Mouse (Mus musculus) myocyte (in vitro differentiated cells): ENCODE measurements around the gene Megf6.

Source experiments
- E2F4 ChIP-seq: IDR thresholded peaks from one replicate; pipeline ENCODE4 v1.6.1; 2011; ENCODE audit warnings: mild to moderate bottlenecking, control low read depth, moderate library complexity; ENCODE audit not compliant: insufficient read depth
- MAX ChIP-seq: IDR thresholded peaks from one replicate; pipeline ENCODE4 v1.6.1; 2011; ENCODE audit warnings: low read depth, mild to moderate bottlenecking, control low read depth
- MYOD1 ChIP-seq, 3 experiments: IDR thresholded peaks; one replicate each; pipeline ENCODE4 v1.6.1; 2011; ENCODE audit warnings: control low read depth in 2 of 3, low read depth in 2 of 3, mild to moderate bottlenecking in 2 of 3, moderate library complexity in 1 of 3; ENCODE audit not compliant: insufficient read length in 2 of 3, control insufficient read depth in 1 of 3
- MYOG ChIP-seq, 3 experiments: IDR thresholded peaks; one replicate each; pipeline ENCODE4 v1.6.1; 2011; ENCODE audit warnings: control low read depth in 2 of 3, low read depth in 2 of 3, mild to moderate bottlenecking in 2 of 3; ENCODE audit not compliant: insufficient read length in 2 of 3, control insufficient read depth in 1 of 3, insufficient read depth in 1 of 3
- POLR2A ChIP-seq: IDR thresholded peaks from one replicate; pipeline ENCODE4 v1.6.1; 2011; ENCODE audit warnings: low read depth, mild to moderate bottlenecking, control low read depth, moderate library complexity; ENCODE audit not compliant: insufficient read length
- POLR2AphosphoS2 ChIP-seq: IDR thresholded peaks from one replicate; pipeline ENCODE4 v1.6.1; 2011; ENCODE audit warnings: low read depth, control low read depth; ENCODE audit not compliant: insufficient read length
- REST ChIP-seq: IDR thresholded peaks from one replicate; pipeline ENCODE4 v1.6.1; 2011; ENCODE audit warnings: mild to moderate bottlenecking, control low read depth, moderate library complexity; ENCODE audit not compliant: insufficient read depth, insufficient read length
- TCF12 ChIP-seq: IDR thresholded peaks from one replicate; pipeline ENCODE4 v1.6.1; 2011; ENCODE audit warnings: mild to moderate bottlenecking, control low read depth; ENCODE audit not compliant: poor library complexity, insufficient read depth, severe bottlenecking
- USF1 ChIP-seq: IDR thresholded peaks from one replicate; pipeline ENCODE4 v1.6.1; 2011; ENCODE audit warnings: low read depth, mild to moderate bottlenecking, control low read depth, moderate library complexity

DNA sequence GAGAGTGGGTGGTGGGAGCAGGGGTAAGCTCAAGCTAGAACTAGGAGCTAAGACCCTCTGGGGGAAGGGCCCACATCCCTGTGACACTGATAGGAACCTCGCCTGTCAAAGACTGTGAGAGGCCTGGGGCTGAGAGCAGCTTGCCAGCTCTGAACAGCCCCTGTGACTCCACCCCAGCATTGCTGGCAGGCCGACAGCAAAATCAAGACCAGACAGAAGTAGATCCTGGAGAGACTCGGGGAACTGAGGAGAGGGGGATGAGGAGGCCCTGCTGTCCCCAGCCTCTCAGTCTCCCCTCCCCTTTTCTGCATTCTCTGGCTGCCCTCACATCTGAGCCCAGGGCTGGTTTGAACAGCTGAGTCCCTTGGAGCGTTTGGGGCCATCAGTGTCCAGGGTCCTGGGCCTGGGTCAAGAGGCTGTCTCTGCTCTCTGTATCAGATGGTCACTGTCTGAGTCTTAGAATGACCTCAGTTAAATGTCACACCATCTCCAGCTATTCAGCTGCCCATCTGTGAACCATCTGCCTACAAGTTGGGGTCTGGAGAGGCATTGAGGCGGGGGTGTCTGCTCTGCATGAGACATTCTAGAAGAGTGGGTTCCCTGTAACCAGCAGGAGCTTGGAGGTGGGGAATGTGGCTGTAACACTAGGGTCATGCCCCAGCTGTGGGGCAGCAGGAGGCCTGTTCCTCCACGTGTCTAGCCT, 53.9 kb downstream of the Megf6 start:
- TF ChIP-seq MYOG (IDR thresholded peaks at IDR 0.05; ENCODE audit: control insufficient read depth in 1 of 3, insufficient read depth in 1 of 3, insufficient read length in 2 of 3, low read depth in 2 of 3) (no peak), E2F4 (no peak), POLR2A (no peak), TCF12 (no peak), MYOD1 (IDR thresholded peaks at IDR 0.05; ENCODE audit: control insufficient read depth in 1 of 3, insufficient read length in 2 of 3, low read depth in 2 of 3) (no peak), POLR2AphosphoS2 (no peak), MAX (no peak), REST (no peak), USF1 (no peak)
